Mouse (Mus musculus) cerebellum, adult 9-11 months (tissue): ENCODE results near the gene Phpt1.

Source experiments
- DNase-seq: peaks from one replicate; pipeline ENCODE4 v3.0.0; 2022

The Phpt1 gene

DNA sequence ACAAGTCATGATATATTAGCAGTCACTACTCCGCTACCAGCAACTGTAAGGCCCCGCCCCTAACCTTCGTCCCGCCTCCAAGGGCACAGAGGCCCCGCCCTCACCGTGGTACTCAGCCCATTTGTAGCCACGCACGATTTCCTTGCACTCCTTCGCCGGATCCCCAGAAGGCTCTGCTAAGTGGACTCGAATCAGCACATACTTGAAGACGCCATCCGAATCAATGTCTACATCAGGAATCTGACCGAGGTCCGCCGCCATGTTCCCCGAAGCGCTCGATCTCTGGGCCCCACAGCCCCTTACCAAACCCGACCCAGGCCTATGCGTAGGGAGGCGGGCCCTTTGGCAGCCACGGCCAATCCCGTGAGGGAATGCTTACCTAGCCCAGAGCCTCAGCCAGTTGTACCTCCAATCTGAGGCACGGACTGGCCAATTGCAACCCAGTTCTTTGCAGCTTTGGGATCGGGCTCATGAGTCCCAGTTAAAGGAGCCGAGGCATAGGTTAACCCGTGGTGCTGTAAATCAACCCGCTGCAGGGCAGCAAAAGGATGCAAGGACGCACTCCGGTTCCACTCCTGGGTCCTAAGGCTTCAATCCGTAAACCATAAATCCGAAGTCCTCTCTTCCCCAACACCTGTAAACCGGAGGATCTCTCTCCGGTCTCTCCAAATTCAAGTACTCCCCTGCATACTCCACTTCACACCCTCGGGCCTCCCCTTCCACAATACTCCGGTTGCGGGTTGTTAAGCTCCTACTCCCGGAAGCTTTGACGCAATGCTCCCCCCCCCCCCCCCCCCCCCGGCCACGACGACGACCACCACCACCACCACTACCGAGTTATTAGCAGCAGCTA lies at the start of gene Phpt1, which contains the start of gene Mamdc4:
Gene Phpt1, minus strand, starts transcription at position 646 of the 853 bp plus-strand sequence.
Gene Mamdc4, minus strand, starts transcription at position 267 of the 853 bp plus-strand sequence.
- peak; percentile 97 for DNase-seq

DNA sequence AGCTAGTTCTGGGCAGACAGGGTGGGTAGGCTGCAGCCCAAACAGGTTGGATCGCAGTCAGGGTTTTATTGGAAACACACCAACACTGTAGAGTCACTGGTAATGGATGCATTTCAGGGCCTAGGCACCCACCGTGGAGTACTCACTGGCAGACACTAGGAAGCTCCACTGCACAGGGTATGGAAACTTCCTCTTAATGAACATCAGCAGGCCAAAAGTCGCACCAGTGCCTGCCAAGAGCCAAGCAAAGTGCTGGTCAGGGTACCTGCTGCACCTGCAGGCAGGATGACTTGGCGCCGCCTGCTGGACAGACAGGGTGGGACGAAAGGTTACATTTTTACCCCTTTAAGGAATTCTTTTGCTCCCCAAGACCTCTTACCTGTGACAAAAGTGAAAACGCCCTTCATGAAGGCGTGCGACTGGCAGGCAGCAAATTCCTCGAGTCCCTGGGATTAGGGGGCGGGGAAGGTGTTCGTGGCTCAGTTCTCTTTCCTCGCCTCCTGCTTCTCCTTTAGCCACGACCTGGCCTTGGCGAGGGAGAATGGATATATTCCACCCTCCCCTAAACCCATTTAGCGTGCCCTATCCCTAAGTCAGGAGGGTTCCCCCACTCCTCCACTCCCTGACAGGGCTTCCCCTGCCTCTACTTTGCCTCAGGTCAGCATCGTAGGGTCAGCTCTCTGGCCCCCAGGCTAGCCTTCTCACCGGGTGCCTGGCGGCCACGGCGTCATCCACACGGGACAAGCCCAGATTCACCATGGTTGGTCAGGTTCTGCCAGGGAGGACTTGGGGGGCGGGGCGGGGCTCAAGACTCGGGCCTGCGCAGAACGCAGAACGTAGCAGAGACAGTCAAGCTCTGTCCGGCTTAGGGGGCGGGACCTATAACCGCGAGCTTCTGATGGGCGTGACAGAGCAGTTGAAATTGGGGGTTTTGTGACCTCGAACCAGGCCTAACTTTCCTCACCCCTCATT lies 46.5 kb upstream of the Phpt1 start, which contains the start of gene Tmem141:
Gene Tmem141, minus strand, starts transcription at position 777 of the 972 bp plus-strand sequence.
- DNase-seq: peak; percentile 95

DNA sequence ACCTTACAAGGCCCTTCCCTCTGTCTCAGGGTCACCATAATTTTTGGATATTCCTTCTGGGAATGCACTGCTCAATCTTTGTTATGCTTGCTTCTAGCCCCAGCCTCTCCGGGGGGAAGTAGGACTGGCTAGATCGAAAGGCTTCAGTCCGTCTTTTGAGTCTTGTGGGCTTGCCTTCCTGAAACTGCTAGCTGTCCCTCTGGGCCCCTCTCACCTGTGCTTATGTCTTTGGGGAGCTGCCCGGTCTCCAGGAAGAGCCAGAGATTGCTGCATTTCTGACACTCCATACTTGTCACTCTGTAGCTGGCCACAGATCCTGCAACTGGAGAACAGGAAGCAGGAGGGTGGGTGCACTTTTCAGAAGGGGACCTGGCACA lies 45.8 kb upstream of the Phpt1 start:
- no peak for DNase-seq

DNA sequence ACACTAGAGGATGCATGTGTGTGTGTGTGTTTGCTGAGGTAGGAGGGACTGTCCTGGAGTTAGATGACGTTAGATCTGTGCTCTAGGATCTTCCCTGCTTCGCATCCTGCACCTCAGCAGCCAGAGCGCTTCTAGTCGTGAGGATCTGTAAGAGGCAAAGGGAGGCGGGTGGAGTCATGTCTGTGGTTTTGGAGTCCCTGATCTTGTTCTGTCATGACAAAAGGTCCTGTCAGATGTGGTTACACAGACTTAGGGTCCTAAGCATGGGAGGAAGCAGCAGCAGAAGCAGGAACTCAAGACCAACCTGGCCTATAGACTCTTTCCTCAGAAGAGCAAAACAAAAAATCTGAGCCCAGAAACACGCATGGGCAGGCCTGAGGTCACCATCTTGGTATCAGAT lies 45.4 kb upstream of the Phpt1 start:
- peak; percentile 11 for DNase-seq

DNA sequence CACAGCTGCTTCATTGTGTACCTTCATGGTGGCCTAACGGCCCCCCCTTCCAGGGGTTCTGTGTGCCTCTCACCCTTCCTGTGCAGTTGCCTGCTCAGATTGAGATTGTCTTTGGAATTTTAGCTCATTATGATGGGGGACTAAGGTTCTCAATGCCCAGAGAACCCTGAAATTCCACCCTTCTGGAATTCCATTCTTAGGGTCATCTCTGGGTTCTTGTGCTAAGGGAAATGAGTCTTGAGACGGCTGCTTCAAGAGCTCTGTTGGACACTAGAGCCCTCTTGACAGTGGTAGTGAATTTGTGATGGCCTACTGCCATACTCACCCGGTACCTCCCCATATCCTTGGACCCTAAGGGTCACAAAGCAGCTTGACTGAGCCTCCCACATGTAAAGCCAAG lies 42.6 kb upstream of the Phpt1 start, which contains the start of gene Ccdc183:
Gene Ccdc183, minus strand, starts transcription at position 101 of the 400 bp plus-strand sequence.
- no peak for DNase-seq

DNA sequence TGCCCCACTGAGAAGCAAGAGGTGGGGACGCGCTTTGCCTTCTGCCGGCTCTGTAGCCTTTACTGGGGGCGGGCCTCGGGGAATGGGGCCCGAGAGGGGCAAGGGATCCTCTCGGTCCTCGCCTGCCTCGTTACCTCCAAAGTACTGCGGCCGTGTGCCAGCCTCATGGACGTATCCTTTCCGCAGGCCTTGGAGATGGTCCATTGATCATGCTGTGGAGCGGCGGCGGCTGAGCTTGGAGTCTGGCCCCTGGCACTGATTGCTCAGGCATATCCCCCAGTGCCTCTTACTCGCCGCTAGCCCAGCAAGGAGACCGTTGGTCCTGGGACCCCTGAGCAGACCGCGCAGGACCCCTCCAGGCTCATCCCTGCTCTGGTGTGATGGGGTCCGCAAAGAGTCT lies 41.4 kb upstream of the Phpt1 start:
- peak; percentile 22 for DNase-seq

DNA sequence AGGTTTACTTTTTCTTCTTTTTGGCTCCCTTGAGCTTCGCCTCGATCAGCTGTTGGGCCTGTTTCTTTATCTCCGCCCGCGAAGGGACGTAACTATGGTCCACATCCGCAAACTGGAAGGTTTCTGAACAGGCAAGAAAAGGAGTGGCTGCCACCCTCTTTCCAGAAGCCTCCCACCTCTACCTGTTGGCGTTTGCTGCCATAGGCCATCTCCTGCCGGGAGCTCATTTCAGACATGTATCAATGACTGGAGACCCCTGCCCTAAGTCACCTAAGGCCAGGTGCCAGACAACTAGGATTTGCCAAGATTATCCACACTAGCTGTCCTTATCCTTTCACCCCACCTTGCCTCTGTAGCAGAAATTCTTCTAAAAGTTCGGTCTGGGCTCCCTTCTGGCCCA lies 33.6 kb upstream of the Phpt1 start:
- DNase-seq: peak; percentile 69

DNA sequence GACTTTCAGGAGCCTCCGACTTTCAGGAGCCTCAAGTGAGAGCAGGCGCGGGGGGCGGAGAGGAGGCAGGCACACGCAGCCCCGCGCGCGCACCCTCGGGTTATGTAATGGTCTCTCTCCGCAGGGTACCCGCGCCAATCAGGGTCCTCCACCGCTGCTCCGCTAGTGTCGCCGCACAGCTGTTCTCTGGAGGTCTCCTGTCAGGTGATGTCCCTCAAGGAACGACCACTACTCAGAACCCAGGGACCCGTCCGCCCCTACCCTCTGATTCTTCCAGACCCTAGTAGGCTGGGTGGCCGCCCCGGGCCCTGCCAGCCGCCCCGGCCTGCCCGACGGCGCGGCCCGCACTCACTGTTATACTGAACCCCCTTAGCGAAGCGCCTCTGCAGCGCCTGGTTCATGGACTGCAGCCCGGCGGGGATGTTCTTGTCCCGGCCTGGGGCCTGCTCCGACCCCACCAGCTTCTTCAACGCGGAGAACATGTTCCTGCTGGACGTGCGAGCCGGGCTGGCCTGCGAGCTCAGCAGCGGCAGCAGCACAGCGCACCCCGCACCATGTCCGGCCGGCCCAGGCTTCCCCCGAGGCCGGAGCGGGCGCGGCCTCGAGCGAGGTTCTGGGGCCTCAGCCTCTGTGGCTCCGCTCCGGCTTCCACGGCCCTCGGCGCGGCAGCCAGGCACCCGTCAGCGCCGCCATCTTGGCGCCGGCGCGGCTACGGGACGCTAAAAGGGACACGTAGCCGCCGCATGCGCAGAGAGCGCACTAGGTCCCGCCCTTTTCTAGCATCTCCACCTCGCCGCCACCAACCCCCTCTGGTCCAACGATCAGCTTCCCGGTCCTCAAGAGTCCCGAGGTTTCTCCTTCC lies 33.0 kb upstream of the Phpt1 start, which contains the start of gene Rabl6:
Gene Rabl6, minus strand, starts transcription at position 761 of the 862 bp plus-strand sequence.
- peak; percentile 90 for DNase-seq

DNA sequence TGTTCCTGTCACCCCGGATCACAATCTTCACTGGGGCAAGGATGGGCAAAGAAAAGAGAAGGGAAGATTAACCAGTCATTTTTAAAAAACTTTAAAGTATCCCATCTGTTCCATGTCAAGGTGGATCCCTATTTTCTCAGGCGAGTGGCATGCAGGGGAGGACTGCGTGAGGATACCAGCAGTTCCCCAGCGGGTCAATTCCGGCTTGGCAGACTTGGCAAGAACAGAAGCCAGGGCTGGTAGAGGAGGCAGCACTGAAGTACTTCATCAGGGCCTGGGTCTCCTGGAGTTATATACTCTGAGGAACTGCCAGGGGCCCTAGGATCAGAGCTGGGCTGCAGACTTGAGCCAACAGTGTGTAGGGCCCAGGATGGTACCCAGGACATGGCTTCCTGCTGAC lies 27.5 kb upstream of the Phpt1 start:
- DNase-seq: peak; percentile 48

DNA sequence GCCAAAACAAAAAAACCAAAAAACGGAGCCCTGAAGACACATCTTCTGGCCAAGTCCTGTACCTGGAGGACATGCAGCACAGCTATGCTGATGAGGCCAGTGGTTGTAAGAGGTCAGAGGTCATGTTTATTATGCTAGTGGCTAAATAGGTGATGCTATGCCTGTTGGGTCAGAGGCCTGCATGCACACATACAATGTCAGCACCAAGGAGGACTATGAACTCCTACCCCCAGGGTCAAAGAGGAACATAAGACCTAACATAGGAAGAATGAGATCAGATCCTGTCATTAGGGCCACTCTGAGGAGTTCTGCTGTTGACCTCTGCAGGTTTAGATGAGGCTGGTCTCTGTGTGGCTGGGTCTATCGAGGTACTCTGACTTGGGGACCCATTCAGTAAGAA lies 25.0 kb upstream of the Phpt1 start:
- no peak for DNase-seq

DNA sequence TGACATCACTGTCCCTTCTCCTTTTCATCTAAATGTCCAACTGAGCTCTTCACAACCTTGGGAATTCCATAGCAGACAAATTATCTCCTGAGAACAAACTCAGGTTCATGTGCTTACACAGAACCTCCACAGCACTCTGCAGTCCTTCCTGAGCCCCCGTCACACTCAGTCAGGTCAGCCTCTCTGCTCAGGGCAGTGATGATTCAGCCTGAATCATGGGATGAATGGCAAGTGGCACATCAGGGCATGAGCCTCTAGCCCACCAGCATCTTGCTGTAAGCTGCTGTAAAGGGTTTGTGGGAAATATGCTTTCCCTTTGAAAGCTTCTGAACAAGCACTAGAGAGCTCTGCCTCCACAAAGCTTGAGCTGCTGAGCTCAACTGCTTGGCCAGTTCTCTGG lies 23.7 kb upstream of the Phpt1 start:
- DNase-seq: no peak

DNA sequence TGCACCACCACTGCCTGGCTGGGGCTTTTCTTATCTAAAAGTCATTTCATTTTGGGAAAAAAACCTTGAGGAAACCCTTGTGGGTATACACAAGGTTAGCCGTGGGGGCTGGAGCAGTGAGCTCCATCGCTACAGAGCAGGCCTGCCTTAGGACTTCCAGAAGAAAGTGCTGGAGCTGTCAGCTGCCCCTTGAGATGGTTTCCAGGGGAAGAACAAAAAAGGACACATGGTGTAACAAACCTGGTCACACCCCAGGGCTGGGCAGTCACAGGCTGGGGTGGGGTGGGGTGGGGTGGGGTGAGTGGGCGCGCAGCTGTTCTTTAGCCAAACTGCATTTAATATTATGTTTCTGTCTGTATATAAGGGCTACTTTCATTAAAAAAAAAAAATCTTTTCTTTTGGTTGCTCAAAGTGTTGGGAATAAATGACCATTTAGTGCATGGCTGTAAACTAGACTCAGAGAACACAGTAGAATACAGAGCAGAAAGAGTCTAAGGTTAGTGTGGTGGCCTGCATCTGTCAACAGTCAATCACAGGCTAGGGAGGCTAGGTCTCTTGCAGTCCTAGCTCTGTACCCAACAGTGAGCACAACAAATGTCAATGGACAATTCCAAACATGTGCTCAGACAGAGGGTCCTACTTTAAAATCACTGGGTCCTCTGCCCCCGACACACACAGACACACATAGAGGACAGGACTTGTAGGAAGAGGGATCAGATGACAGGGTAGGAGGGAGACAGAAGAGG lies 21.9 kb upstream of the Phpt1 start:
- no peak for DNase-seq

DNA sequence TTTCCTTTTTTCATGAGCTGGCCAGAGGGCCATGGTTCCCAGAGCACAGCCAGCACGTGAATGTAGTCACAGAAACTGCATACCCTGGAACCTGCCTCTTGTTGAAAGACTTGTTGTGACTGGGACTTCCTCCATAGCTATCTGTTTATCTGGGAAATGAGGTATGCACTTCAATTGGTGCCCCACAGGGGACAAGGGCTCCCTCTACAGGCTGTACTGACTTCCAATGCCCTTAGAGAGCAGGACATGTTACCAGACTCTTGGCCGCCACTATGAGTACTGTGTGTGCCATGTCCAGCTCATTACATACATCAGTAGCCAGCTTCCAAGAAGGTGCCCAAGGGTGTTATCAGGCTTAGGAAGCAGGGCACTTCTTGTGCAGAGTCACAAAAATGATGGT lies 16.8 kb upstream of the Phpt1 start:
- DNase-seq: peak; percentile 45

DNA sequence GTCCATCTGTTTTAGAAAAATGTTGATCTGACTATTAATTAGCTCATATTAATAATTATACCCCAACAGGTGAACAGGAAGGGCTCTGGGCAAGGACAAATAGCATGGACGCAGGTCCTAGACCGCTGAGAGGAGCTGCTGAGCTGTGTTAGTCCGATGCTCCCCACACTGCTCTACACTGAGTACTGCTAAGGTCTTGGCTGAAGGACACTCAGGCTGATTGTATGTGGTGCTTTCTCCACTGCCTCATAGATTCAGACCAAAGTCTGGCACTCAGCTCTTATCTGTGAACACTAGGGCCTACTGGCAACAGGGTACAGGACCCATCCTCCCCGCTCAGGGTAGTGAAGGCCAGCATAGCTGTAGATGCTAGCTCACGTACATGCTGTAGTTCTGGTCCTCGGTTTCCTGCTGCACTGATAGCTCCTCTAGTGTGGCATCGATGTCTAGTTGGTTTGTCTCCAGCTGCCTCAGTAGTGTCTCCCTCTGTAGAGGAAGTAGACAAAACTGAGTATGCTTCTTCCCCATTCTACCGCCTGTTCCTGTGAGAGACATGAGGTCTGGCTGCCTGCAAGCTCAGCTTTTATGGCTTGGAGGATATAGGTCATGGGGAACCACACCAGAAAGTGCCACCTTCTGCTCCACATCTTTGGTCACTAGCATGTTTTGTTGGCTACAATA lies 13.3 kb upstream of the Phpt1 start:
- peak; percentile 23 for DNase-seq

DNA sequence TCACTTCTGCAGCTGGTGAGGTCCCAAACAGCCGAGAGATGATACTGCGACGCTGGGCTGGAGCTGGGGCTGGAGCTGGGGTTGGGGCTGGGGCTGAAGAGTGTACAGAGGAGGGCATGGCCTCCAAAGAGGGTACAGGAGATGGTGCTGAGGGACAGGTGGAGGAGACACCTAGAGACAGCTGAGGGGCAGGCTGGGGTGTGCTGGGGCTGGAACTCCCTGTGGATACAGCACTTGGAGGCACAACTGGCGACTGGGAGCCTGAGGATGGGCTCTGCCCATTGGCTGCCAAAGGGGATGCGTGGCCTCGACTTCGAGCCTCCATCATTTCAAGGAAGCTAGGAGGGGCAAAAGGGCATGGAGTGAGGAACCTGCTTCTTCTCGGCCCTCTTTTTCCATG lies 12.3 kb upstream of the Phpt1 start:
- DNase-seq: no peak

DNA sequence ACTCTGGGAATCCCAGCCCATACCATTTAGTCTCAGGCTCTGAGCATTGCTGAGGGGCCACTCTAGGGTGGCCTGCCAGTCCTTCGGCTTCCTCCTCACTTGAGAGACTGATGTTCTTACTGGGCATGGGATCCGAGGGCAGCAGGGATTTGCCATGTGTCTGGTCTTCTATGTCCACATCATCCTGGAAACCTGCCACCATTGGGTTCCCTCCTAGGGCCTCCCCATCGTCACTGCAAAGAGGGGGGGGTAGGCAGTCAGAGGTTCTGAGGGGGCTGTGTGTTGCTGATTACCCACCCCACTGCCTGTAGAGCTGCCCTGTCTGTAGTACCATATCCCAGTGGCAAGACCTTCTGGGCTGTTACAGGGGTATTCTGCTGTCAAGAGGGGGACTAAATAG lies 10.6 kb upstream of the Phpt1 start:
- DNase-seq: no peak

DNA sequence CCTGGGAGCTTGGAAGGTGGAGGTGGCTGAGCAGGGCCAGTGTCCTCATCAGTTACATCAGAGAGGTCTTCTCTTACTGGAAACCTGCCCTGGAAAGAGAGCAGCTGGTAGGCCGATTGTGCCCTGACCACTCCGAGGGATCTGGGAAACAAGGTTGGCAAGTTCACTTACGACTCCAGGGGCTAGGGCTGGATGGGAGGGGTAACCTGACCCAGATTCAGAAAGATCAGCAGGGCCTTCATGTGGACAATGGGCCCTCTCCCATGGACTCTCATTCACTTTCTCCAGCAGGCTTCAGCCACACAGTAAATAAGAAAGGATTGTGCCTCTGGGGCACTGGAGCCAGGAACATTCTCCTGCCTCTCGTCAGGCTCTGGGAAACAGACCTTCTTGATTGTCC lies 9.8 kb upstream of the Phpt1 start:
- peak; percentile 59 for DNase-seq

DNA sequence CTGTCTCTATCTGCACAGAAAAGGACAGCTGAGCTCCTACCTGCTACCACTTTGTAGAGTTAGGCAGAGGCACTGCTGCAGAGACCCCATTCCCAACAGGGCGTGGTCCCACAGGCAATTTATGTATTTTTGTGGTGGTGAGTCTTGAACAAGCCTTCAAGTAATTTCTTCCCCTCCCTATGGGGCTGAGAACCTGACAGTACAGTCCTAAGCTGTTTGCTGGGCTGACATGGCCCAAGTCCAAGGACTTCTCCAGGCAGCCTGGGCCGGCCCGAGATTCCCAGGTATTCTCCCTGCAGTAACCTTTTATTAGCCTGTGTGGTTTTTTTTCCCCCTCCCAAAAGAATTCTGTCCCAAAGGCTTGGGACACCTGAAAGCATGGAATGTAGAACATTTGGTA lies 9.1 kb upstream of the Phpt1 start:
- DNase-seq: peak; percentile 68

DNA sequence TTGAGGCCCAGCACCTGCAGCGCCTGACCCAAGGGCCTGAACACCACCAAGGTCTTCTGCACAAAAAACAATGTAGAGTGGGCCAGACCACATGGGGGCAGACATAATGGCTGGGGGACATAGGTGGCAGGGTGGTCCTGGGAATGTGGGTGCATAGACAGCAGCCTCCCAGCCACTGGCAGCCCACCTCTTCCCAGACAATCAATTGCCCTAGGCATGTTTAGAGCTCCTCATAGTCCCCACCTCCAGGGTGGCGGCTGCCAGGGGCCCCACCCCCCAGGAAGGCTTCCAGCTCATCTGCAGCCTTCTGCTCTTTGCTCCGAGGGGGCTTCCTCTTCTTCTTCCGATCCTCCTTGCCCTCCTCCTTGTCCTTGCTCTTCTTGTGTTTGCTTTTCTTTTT lies 8.5 kb upstream of the Phpt1 start:
- peak; percentile 67 for DNase-seq

DNA sequence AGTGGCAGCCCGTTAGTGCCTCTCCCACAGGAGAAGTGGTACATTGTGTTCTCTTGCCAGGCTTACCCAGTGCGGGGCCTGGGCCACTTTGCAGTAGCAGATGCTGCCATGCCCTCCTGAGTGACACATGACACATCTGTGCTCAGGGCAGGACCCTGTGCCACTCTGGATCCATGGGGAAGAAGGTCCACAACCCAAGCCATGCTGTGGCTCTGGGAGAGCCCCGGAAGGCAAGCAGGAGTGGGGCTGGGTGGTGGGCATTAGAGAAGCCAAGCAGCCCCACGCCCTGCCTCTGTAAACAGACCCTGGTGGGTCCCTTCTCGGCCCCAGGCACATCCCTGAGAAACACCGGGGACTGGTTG lies 8.1 kb upstream of the Phpt1 start:
- DNase-seq: peak; percentile 73

DNA sequence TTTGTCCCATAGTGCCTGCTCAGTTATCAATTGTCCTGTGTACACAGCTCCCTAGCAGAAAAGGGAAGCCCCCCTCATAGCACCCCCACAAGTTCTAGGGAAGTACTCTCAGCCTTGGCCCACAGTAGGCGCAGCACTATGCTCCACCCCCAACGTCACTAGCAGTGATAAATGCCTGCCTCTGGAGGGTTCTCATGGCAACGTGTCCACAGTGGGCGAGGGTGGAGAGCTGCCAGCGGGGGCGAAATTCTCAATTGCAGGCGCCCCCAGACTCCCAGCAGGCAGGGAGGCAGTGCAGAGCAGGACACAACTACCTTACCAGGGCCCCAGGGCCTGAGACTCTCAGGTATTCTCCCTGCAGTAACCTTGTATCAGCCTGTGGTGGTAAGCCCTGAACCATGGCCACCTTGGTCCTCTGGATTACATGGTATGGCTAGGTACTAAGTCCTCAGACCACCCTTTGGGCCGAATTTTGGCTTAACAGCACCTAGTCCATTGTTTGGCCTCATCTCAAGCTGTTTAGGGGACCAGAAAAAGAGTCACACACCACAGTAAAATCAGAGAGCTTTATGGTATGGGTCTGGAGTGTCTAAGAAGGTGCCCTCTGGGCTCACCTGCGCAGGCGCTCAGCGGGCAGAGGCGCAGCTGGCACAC lies 7.6 kb upstream of the Phpt1 start:
- DNase-seq: peak; percentile 81
